Mouse (Mus musculus) small intestine, adult 2 months (tissue): ENCODE measurements around the gene Ddx1.

Experiments
- CTCF ChIP-seq: fragments of 200-500 bp; IDR thresholded peaks from 2 replicates; pipeline ENCODE4 v1.5.1; 2012; ENCODE audit warnings: low read depth, mild to moderate bottlenecking, control low read depth, inconsistent platforms, low read length, moderate library complexity, mixed read lengths; ENCODE audit not compliant: insufficient replicate concordance, insufficient read length; ENCODE audit errors: extremely low read depth
- POLR2A ChIP-seq: fragments of 200-500 bp; IDR thresholded peaks from 2 replicates; pipeline ENCODE4 v1.6.1; 2012; ENCODE audit warnings: low read depth, mild to moderate bottlenecking, control low read depth, inconsistent platforms, low read length, moderate library complexity

- no peak for TF ChIP-seq CTCF
- no peak for TF ChIP-seq POLR2A
Measured at GRCm38 (mm10) chr12:13174022-13174421, 75.0 kb downstream of the Ddx1 start.
